In the genomic region with DNA sequence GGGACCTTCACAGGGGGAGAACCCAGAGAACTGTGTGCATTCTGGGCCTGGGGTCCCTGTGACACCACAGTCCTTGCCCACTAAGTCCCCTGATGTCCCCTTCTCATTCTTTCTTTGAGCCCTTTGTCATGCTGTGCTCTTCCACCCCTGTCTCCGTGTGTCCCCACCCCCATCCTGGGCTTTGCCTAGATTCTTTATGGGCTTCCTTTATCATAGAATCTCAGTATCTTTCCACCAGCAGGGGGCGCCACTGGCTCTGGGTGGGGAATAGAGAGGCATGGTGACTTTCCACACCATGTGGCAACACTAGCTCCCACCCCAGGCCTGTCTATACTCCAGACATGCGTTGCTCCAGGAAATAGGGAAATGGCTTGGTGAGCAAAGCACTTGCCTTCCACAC, we compare ENCODE assay signal across 8 mouse cellular contexts. TPM values are rescaled to one million over a fixed set of nuclear protein-coding genes. Genes with fewer than 3 reads are reported as not detected.
DNase-seq lines count a peak whose midpoint lies in the region; ATAC-seq and TF ChIP-seq lines count a peak whose summit lies in the region.

No protein-coding gene starts in this region.

- H3K27me3 ChIP-seq in hindbrain, embryonic 11.5 days (ENCODE audit: control insufficient read depth, insufficient read depth, low read length) = no peaks in the 10 kb centered on the region
- H3K27me3 ChIP-seq in lung, postnatal 0 days (replicated peaks; ENCODE audit: insufficient read depth, low read length) = no peaks in the 10 kb centered on the region

- H3K9ac ChIP-seq in hindbrain, embryonic 11.5 days (ENCODE audit: low read depth, low read length) = no peak overlapping the region
- H3K9ac ChIP-seq in lung, postnatal 0 days (replicated peaks; ENCODE audit: low read depth) = no peak overlapping the region

- no peaks in the 10 kb centered on the region for H3K36me3 ChIP-seq in hindbrain, embryonic 11.5 days (ENCODE audit: control insufficient read depth, insufficient read depth, low read length)
- H3K36me3 ChIP-seq in lung, postnatal 0 days (ENCODE audit: insufficient read depth, low read length) = no peaks in the 10 kb centered on the region

- 7% methylated on average over 3 of the region's 3 CpGs for WGBS in hindbrain, embryonic 11.5 days
- WGBS in lung, postnatal 0 days = 1% methylated on average over 3 of the region's 3 CpGs

- peak; percentile 72 for TF ChIP-seq EP300 in lung, postnatal 0 days (IDR thresholded peaks at IDR 0.05)

- TF ChIP-seq CTCF in lung, postnatal 0 days (IDR thresholded peaks at IDR 0.05) = peak; percentile 94

- no peaks in the 10 kb centered on the region for H3K9me3 ChIP-seq in hindbrain, embryonic 11.5 days (ENCODE audit: control insufficient read depth, low read length)
- H3K9me3 ChIP-seq in lung, postnatal 0 days (ENCODE audit: low read length) = no peaks in the 10 kb centered on the region

- ATAC-seq in hindbrain, embryonic 11.5 days (ENCODE audit: low FRiP score) = peak; percentile 70
- ATAC-seq in lung, postnatal 0 days = peak; percentile 86

- peak; percentile 84 for DNase-seq in Muller cell, postnatal 12 days (ENCODE audit: inconsistent ontology term)
- DNase-seq in cerebellum, adult 9-10 months = peak; percentile 95
- peak; percentile 63 to 96 for DNase-seq in frontal cortex, adult 2 months (ENCODE audit: extremely low spot score in 1 of 2, low spot score in 1 of 2)
- peak; percentile 94 for DNase-seq in hindbrain, embryonic 11.5 days (ENCODE audit: low spot score)
- peak; percentile 87 for DNase-seq in layer of hippocampus, adult 9-11 months
- DNase-seq in lung, postnatal 0 days (ENCODE audit: low spot score) = peak; percentile 95
- peak; percentile 87 for DNase-seq in ovary, postnatal 10 days (ENCODE audit: low spot score)
- DNase-seq in thymus, postnatal 0 days (ENCODE audit: low spot score) = peak; percentile 88

- H3K4me3 ChIP-seq in hindbrain, embryonic 11.5 days (ENCODE audit: low read depth, low read length) = no peak overlapping the region
- no peak overlapping the region for H3K4me3 ChIP-seq in lung, postnatal 0 days (ENCODE audit: low read depth, low read length)

- 0 out of 2 replicates have a peak, but pooled peaks cover 5% of the 10 kb centered on the region for H3K4me1 ChIP-seq in hindbrain, embryonic 11.5 days (replicated peaks; ENCODE audit: control insufficient read depth, insufficient read depth, low read length)
- H3K4me1 ChIP-seq in lung, postnatal 0 days (ENCODE audit: insufficient read depth, low read depth, low read length) = peaks cover 34% of the 10 kb centered on the region

- H3K4me2 ChIP-seq in hindbrain, embryonic 11.5 days (replicated peaks; ENCODE audit: low read depth, low read length) = no peak overlapping the region
- no peak overlapping the region for H3K4me2 ChIP-seq in lung, postnatal 0 days (replicated peaks; ENCODE audit: low read depth, low read length)

- peak overlapping the region; percentile 12; the same call in 1 of the 2 replicates for H3K27ac ChIP-seq in hindbrain, embryonic 11.5 days (ENCODE audit: low read depth, low read length)
- H3K27ac ChIP-seq in lung, postnatal 0 days (ENCODE audit: low read length) = peak overlapping the region; percentile 63

RNA-seq across cellular contexts. Expression of a gene that starts 46.1 kb away (rescaled TPM):
- polyA plus RNA-seq in frontal cortex, adult 2 months (2012; rRNA removed) = 29.0 and 29.2 TPM in 2 replicates
- polyA plus RNA-seq in hindbrain, embryonic 11.5 days (2014; fragmentation: Nextera tagmentation; extraction: Ambion mirVana) = 20.4 and 22.4 TPM in 2 replicates
- polyA plus RNA-seq in lung, postnatal 0 days (2015; fragmentation: Nextera tagmentation; extraction: Ambion mirVana) = 5.9 and 7.6 TPM in 2 replicates
- 7.5 and 8.8 TPM in 2 replicates for polyA plus RNA-seq in thymus, postnatal 0 days (2015; fragmentation: Nextera tagmentation; extraction: Ambion mirVana)

RNA-seq across cellular contexts. Expression of a gene that starts 57.1 kb away (rescaled TPM):
- 0.10 and 0.13 TPM in 2 replicates for polyA plus RNA-seq in frontal cortex, adult 2 months (2012; rRNA removed)
- 4.5 and 6.8 TPM in 2 replicates for polyA plus RNA-seq in hindbrain, embryonic 11.5 days (2014; fragmentation: Nextera tagmentation; extraction: Ambion mirVana)
- polyA plus RNA-seq in lung, postnatal 0 days (2015; fragmentation: Nextera tagmentation; extraction: Ambion mirVana) = not detected in 2 replicates
- 0.05 TPM in 1 of 2 replicates, not detected in the other for polyA plus RNA-seq in thymus, postnatal 0 days (2015; fragmentation: Nextera tagmentation; extraction: Ambion mirVana)
